Mouse (Mus musculus) heart, embryonic 16.5 days (tissue): ENCODE measurements around the gene Gm45716. TPM values are rescaled to one million over a fixed set of nuclear protein-coding genes. Genes with fewer than 3 reads are reported as not detected.
A peak's percentile ranks its signal among the peaks of the same experiment; 100 is the strongest.

Experiments used
- ATAC-seq: fragments of 200-750 bp; cut with Nextera tagmentation; replicated peaks from 2 replicates; pipeline ENCODE4 v1.8.0; 2017; ENCODE audit warnings: moderate number of reproducible peaks; ENCODE audit not compliant: insufficient read depth, low FRiP score; ENCODE audit errors: extremely low read depth
- H3K27ac ChIP-seq: fragments of 300-500 bp; sonication (generic); 2 replicates; pipeline ENCODE4 v1.5.1; 2014; ENCODE audit warnings: mild to moderate bottlenecking, low read length, control low read depth, moderate library complexity
- H3K27me3 ChIP-seq: fragments of 300-500 bp; sonication (generic); 2 replicates; pipeline ENCODE4 v1.6.1; 2014; ENCODE audit warnings: low read length, mixed read lengths; ENCODE audit not compliant: control insufficient read depth, insufficient read depth
- H3K36me3 ChIP-seq: fragments of 300-500 bp; sonication (generic); 2 replicates; pipeline ENCODE4 v1.6.1; 2014; ENCODE audit not compliant: control insufficient read depth, insufficient read depth
- H3K4me1 ChIP-seq: fragments of 300-500 bp; sonication (generic); 2 replicates; pipeline ENCODE4 v1.6.1; 2014; ENCODE audit warnings: low read length, mixed read lengths; ENCODE audit not compliant: control insufficient read depth, insufficient read depth
- H3K4me2 ChIP-seq: fragments of 300-500 bp; sonication (generic); 2 replicates; pipeline ENCODE4 v1.6.1; 2014; ENCODE audit warnings: low read depth, mild to moderate bottlenecking, control low read depth, low read length
- H3K4me3 ChIP-seq: fragments of 300-500 bp; sonication (generic); 2 replicates; pipeline ENCODE4 v1.5.1; 2014; ENCODE audit warnings: mild to moderate bottlenecking, control low read depth, low read length
- H3K9ac ChIP-seq: fragments of 300-500 bp; sonication (generic); 2 replicates; pipeline ENCODE4 v1.6.1; 2014; ENCODE audit warnings: low read length, control low read depth
- H3K9me3 ChIP-seq: fragments of 300-500 bp; sonication (generic); replicated peaks from 2 replicates; pipeline ENCODE4 v1.6.1; 2016; ENCODE audit warnings: low read length; ENCODE audit not compliant: control insufficient read depth
- WGBS: fragments of 180-500 bp; shearing (Covaris S2); extraction: QIAGEN DNeasy Blood & Tissue Kit; methylation state at CpG from one replicate; pipeline ENCODE4 v1.1.7; 2014; 5-methylcytosine and 5-hydroxymethylcytosine counted together
- polyA plus RNA-seq: library from polyadenylated mRNA; unstranded; fragments of >200 nt; fragmentation: Nextera tagmentation; extraction: Ambion mirVana; gene quantifications from 2 replicates; pipeline ENCODE4 v1.2.1, GENCODE M21; 2015

The Gm45716 gene
- polyA plus RNA-seq, 1 experiment from 2014 or later = 53.0 TPM

DNA sequence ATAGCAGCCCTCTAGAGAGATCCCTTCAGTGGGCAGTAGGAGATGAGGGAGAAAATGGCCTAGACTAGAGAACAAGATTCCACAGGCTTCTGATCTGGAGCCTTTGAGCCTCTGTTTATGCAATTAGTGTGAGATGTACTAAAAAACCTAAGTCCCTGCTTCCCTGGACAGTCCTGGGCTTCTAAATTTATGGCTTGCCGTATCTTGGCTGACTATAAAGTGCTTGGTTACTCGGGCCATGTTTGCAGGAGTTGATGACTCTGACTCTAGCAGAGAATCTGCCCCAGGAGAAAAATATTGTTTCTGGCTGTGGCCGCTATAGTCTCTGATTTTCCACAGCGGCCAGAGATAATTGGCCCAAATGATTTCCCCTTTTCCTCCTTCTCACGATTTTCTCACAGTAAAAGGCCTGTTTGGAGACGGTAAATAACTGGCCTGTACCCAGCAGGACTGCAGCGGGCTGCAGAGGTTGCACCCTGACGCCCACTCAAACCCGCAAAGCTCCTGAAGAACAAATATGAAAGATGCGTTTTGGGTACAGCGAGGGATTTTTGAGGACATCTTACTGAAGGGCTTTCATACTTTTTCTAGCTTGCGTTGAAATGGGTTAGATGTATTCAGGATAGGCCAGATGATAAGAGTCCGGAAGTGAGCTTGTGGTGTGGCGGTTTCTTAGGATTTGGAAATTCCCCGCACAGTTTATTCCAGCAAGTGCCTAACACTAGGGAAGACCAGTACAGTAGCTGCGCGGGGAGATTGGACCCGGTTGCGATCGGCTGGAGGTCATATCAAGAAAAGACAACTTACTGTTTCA, 18.1 kb upstream of the Gm45716 start:
- Histone ChIP-seq H3K27ac (peak overlapping the region; percentile 32; the same call in 1 of the 2 replicates), H3K9ac (peak overlapping the region; percentile 53; the same call in 1 of the 2 replicates), H3K4me1 (peaks cover 5% of the 10 kb centered on the region; the same call in 1 of the 2 replicates), H3K4me2 (peak overlapping the region; percentile 69), H3K27me3 (no peaks in the 10 kb centered on the region), H3K36me3 (no peaks in the 10 kb centered on the region), H3K9me3 (no peaks in the 10 kb centered on the region), H3K4me3 (peak overlapping the region; percentile 46)
- WGBS = 46% methylated on average over 20 of the region's 20 CpGs
- peak; percentile 41 for ATAC-seq

GRCm38 (mm10) chr11:90170014-90170320, 17.5 kb upstream of the Gm45716 start:
- peak overlapping the region; percentile 53; the same call in 1 of the 2 replicates for H3K9ac ChIP-seq
- ATAC-seq = peak; percentile 83
- H3K36me3 ChIP-seq = no peaks in the 10 kb centered on the region
- peaks cover 5% of the 10 kb centered on the region; the same call in 1 of the 2 replicates for H3K4me1 ChIP-seq
- H3K27ac ChIP-seq = peak overlapping the region; percentile 32; the same call in 1 of the 2 replicates
- no peaks in the 10 kb centered on the region for H3K27me3 ChIP-seq
- peak overlapping the region; percentile 69 for H3K4me2 ChIP-seq
- peak overlapping the region; percentile 46 for H3K4me3 ChIP-seq
- no peaks in the 10 kb centered on the region for H3K9me3 ChIP-seq
- 2% methylated on average over 7 of the region's 7 CpGs for WGBS

DNA sequence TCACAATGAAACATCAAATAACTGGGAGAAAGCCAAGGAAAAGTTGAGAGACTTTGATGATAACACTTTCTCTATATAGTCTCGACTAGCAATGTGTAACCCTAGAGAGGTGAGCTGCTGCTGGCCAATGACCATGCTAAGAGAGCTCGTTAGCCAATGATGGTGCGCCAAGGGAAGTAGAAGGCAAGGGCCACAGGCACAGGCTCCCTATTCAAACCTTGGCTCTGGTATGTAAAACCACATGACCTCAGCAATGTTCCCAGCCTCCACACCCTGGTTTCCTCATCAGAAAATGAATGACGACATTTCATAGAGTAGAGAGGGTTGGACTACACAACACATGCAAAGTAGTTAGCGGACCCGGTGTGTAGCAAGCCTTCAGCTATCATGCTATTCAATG, 15.2 kb upstream of the Gm45716 start:
- peaks cover 5% of the 10 kb centered on the region; the same call in 1 of the 2 replicates for H3K4me1 ChIP-seq
- no peaks in the 10 kb centered on the region for H3K36me3 ChIP-seq
- no peak overlapping the region for H3K4me3 ChIP-seq
- no peaks in the 10 kb centered on the region for H3K27me3 ChIP-seq
- no peak overlapping the region for H3K27ac ChIP-seq
- ATAC-seq = no peak
- no peaks in the 10 kb centered on the region for H3K9me3 ChIP-seq
- no peak overlapping the region for H3K9ac ChIP-seq
- no peak overlapping the region for H3K4me2 ChIP-seq
- WGBS = 76% methylated on average over 6 of the region's 6 CpGs

GRCm38 (mm10) chr11:90175634-90176300, 11.7 kb upstream of the Gm45716 start:
- Histone ChIP-seq H3K4me2 (no peak overlapping the region), H3K9me3 (no peaks in the 10 kb centered on the region)
- WGBS = 87% methylated on average over 14 of the region's 14 CpGs

DNA sequence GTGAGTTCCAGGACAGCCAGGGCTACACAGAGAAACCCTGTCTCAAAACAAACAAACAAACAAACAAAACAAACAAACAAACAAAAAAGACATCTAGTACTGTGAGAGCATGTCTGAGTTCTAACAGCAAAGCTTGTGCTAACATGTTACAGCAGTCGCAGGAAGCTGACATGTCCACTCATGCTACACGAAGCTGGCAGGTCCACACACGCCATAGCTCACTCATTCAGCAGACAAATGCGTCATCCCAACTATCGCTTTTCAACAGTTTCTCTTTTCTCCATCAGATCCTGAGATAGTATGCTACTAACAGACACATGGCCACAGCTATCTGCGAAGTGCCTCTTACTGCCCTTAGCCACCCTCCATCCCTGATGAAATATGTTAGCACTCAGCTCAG, 10.1 kb upstream of the Gm45716 start:
- 78% methylated on average over 6 of the region's 6 CpGs for WGBS
- H3K9me3 ChIP-seq = no peaks in the 10 kb centered on the region
- no peak overlapping the region for H3K27ac ChIP-seq
- H3K36me3 ChIP-seq = no peaks in the 10 kb centered on the region
- ATAC-seq = no peak
- no peak overlapping the region for H3K9ac ChIP-seq
- no peaks in the 10 kb centered on the region for H3K27me3 ChIP-seq
- H3K4me1 ChIP-seq = no peaks in the 10 kb centered on the region
- H3K4me3 ChIP-seq = no peak overlapping the region
- H3K4me2 ChIP-seq = no peak overlapping the region

More at GRCm38 (mm10) chr11:90175634-90176300, 11.7 kb upstream of the Gm45716 start:
- Histone ChIP-seq H3K4me3 (no peak overlapping the region), H3K27me3 (no peaks in the 10 kb centered on the region), H3K27ac (no peak overlapping the region), H3K4me1 (no peaks in the 10 kb centered on the region), H3K36me3 (no peaks in the 10 kb centered on the region), H3K9ac (no peak overlapping the region)
- no peak for ATAC-seq

GRCm38 (mm10) chr11:90183361-90183760, 4.1 kb upstream of the Gm45716 start:
- Histone ChIP-seq H3K4me3 (no peak overlapping the region), H3K36me3 (no peaks in the 10 kb centered on the region), H3K9ac (no peak overlapping the region), H3K27me3 (no peaks in the 10 kb centered on the region), H3K4me1 (no peaks in the 10 kb centered on the region), H3K4me2 (no peak overlapping the region), H3K27ac (no peak overlapping the region), H3K9me3 (no peaks in the 10 kb centered on the region)
- ATAC-seq = no peak
- WGBS = 20% methylated on average over 2 of the region's 2 CpGs

DNA sequence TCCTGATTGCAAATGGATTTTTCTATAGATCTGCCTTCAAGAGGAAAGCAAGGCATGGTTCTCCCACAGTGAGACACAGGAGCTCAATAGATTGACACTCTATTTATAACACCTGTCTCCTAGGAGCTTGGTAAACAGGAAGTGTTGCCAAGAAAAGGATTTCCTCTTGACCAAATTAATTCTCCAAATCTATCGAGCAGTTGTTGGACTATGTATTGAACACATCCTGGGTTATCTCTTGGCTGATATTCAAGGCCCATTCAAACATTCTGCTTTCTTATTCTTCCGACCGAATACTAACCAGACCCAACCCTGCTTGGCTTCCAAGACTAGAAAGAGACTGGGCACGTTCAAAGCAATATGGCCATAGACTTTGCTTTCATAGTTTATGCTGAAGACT, 2.7 kb upstream of the Gm45716 start:
- no peak overlapping the region for H3K9ac ChIP-seq
- H3K4me2 ChIP-seq = no peak overlapping the region
- no peaks in the 10 kb centered on the region for H3K36me3 ChIP-seq
- ATAC-seq = no peak
- H3K27me3 ChIP-seq = no peaks in the 10 kb centered on the region
- H3K9me3 ChIP-seq = no peaks in the 10 kb centered on the region
- 66% methylated on average over 4 of the region's 4 CpGs for WGBS
- H3K4me1 ChIP-seq = no peaks in the 10 kb centered on the region
- H3K4me3 ChIP-seq = no peak overlapping the region
- no peak overlapping the region for H3K27ac ChIP-seq

DNA sequence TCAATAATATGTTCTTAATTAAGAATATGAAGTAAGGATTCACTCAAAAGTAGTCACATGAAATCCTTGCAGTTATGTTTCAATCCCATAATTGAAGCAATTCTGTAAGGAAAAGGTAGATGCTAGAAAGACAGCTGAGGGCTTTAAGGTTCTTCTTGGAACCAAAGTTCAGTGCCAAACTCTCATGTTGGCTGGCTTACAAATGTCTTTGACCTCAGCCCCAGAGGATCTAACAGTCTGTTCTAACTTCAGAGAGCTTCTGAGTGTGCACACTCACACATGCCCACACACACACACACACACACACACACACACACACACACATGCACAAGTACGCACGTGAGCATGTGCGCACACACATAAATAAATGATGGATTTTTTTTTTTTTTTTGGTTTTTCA, 2.7 kb downstream of the Gm45716 start:
- Histone ChIP-seq H3K9ac (no peak overlapping the region), H3K27ac (no peak overlapping the region), H3K4me3 (no peak overlapping the region), H3K27me3 (no peaks in the 10 kb centered on the region), H3K36me3 (no peaks in the 10 kb centered on the region), H3K9me3 (no peaks in the 10 kb centered on the region), H3K4me1 (no peaks in the 10 kb centered on the region), H3K4me2 (no peak overlapping the region)
- 84% methylated on average over 3 of the region's 3 CpGs for WGBS
- no peak for ATAC-seq

GRCm38 (mm10) chr11:90194946-90195345, 7.5 kb downstream of the Gm45716 start:
- Histone ChIP-seq H3K27me3 (no peaks in the 10 kb centered on the region), H3K9ac (no peak overlapping the region), H3K4me2 (no peak overlapping the region), H3K9me3 (no peaks in the 10 kb centered on the region), H3K36me3 (no peaks in the 10 kb centered on the region), H3K27ac (no peak overlapping the region), H3K4me3 (no peak overlapping the region), H3K4me1 (peaks cover 13% of the 10 kb centered on the region)
- WGBS = 71% methylated on average over 1 of the region's 1 CpGs
- no peak for ATAC-seq
